Mouse (Mus musculus): Measurements from ENCODE around the gene Chst15.

DNA sequence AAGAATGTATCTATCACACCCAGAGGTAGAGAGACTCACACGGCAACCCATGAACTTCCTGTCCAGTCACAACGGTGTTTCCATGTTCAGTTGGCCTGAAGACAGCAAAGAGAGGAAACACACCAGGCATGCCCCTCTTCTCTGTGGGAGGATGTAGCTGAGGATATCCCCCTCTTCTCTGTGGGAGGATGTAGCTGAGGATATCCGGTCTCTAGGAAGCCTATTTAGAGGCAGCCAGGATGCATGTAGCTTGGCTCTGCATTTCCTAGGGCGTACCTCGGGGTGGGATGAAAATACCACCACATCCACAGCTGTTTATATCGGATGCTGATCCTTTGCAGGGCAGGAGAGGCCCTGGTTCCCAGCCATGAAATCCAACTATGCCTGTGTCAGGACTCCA is 71.3 kb downstream of the Chst15 start:
- no peak for TF ChIP-seq CTCF (IDR thresholded peaks at IDR 0.05; ENCODE audit: control insufficient read depth, insufficient read depth, insufficient replicate concordance, low read depth, low read length)
- no peak for TF ChIP-seq POLR2A (IDR thresholded peaks at IDR 0.05; ENCODE audit: control insufficient read depth, low read depth, low read length)
